Mouse (Mus musculus): ENCODE data around the gene Sbno1. TPM values are rescaled to one million over a fixed set of nuclear protein-coding genes. Genes with fewer than 3 reads are reported as not detected.
"Not testable (repeated sequence)": the region's sequence is repeated elsewhere in the genome, so short reads cannot be mapped to it uniquely, and the experiment has no call there.

The Sbno1 gene
- total RNA-seq, 2 experiments from 2014 or later, result 65.3 to 71.7 TPM

- intact Hi-C loops (cut with DNase I), result no loop called here
- DNase-seq, result no peak
These were observed 82.9 kb downstream of the Sbno1 start for GRCm38 (mm10) chr5:124342897-124343296.

GRCm38 (mm10) chr5:124341753-124342339 is 84.0 kb downstream of the Sbno1 start:
- DNase-seq; intact Hi-C loops (cut with DNase I): not testable (repeated sequence)

GRCm38 (mm10) chr5:124338791-124339190 is 87.0 kb downstream of the Sbno1 start:
- intact Hi-C loops (cut with DNase I), result no loop called here

GRCm38 (mm10) chr5:124337909-124338308 is 87.9 kb downstream of the Sbno1 start:
- peak in 1 of 2 experiments; percentile 29 for DNase-seq
- intact Hi-C loops (cut with DNase I), result no loop called here

More at GRCm38 (mm10) chr5:124338791-124339190, 87.0 kb downstream of the Sbno1 start:
- DNase-seq, result no peak

GRCm38 (mm10) chr5:124337103-124337502 is 88.7 kb downstream of the Sbno1 start:
- DNase-seq, result no peak
- intact Hi-C loops (cut with DNase I), result no loop called here

- DNase-seq, result peak; percentile 46 to 58
- intact Hi-C loops (cut with DNase I), result no loop called here
These were observed 91.4 kb downstream of the Sbno1 start for GRCm38 (mm10) chr5:124334392-124334791.

GRCm38 (mm10) chr5:124330086-124330485 is 95.7 kb downstream of the Sbno1 start:
- no peak for DNase-seq
- intact Hi-C loops (cut with DNase I), result loop anchor here (2.0 kb wide), 1 partner anchor 21 kb away; no protein-coding TSS in a partner anchor

GRCm38 (mm10) chr5:124327510-124328364 is 98.1 kb downstream of the Sbno1 start, which contains the start of the genes Mphosph9 and 2810006K23Rik:
Mphosph9 (minus strand) TSS chr5:124327972.
2810006K23Rik (plus strand) TSS chr5:124328089.
- intact Hi-C loops (cut with DNase I), result no loop called here
- DNase-seq, result peak; percentile 99 to 100

GRCm38 (mm10) chr5:124326829-124327228 is 99.0 kb downstream of the Sbno1 start:
- intact Hi-C loops (cut with DNase I), result no loop called here
- DNase-seq, result no peak

Small RNAs within 50 kb of the gene (microRNA-seq; reads per million reads assigned to microRNA genes)
- 0 reads per million in 2 experiments for gene Gm27486 (ENCODE audit: borderline number of aligned reads in 2 of 2)

Other genes starting within 250 kb of the Sbno1 start
- 10 to 100 TPM; 43.9 to 45.5 TPM for gene Pitpnm2, start 176.2 kb downstream of the Sbno1 start, total RNA-seq (2021)
- 1 to 10 TPM; 5.4 to 5.8 TPM for gene Mphosph9, start 98.0 kb downstream of the Sbno1 start, total RNA-seq (2021)
- 10 to 100 TPM; 12.1 to 13.1 TPM for gene 2810006K23Rik, start 97.9 kb downstream of the Sbno1 start, total RNA-seq (2021)
- gene Cdk2ap1, start 62.9 kb downstream of the Sbno1 start, total RNA-seq (2021), result 100 to 1,000 TPM; 164 to 167 TPM
- gene Kmt5a, start 13.9 kb upstream of the Sbno1 start, total RNA-seq (2021), result 100 to 1,000 TPM; 191 to 237 TPM
- 1 to 10 TPM; 7.9 to 9.9 TPM for gene Rilpl2, start 52.4 kb upstream of the Sbno1 start, total RNA-seq (2021)
- 10 to 100 TPM in 1 of 2 experiments, 1 to 10 TPM in 1; 9.7 to 18.2 TPM for gene Snrnp35, start 57.1 kb upstream of the Sbno1 start, total RNA-seq (2021)
- 100 to 1,000 TPM; 209 to 229 TPM for gene Rilpl1, start 105.4 kb upstream of the Sbno1 start, total RNA-seq (2021)
- gene Tmed2, start 114.7 kb upstream of the Sbno1 start, total RNA-seq (2021), result 100 to 1,000 TPM; 174 to 177 TPM
- gene Ddx55, start 126.9 kb upstream of the Sbno1 start, total RNA-seq (2021), result 1 to 10 TPM; 4.0 to 6.1 TPM
- gene Eif2b1, start 153.1 kb upstream of the Sbno1 start, total RNA-seq (2021), result 10 to 100 TPM; 26.6 to 33.0 TPM
- 10 to 100 TPM; 18.0 to 19.5 TPM for gene Gtf2h3, start 153.1 kb upstream of the Sbno1 start, total RNA-seq (2021)
- gene Atp6v0a2, start 202.6 kb upstream of the Sbno1 start, total RNA-seq (2021), result 10 to 100 TPM; 42.1 to 58.2 TPM